Mouse (Mus musculus): ENCODE measurements around the gene Cdyl2. TPM values are rescaled to one million over a fixed set of nuclear protein-coding genes. Genes with fewer than 3 reads are reported as not detected.
A peak's percentile ranks its signal among the peaks of the same experiment; 100 is the strongest.

Gene Cdyl2
- polyA plus RNA-seq, 1 experiment from 2014 or later: 9.7 TPM

- Histone ChIP-seq H3K36me3 (no peaks in the 10 kb centered on the region), H3K9me3 (no peaks in the 10 kb centered on the region), H3K27ac (replicated peaks) (no peak overlapping the region), H3K4me3 (no peak overlapping the region), H3K9ac (no peak overlapping the region), H3K4me1 (replicated peaks) (peaks cover 12% of the 10 kb centered on the region), H3K27me3 (no peaks in the 10 kb centered on the region), H3K4me2 (no peak overlapping the region)
- 92% methylated on average over 8 of the region's 8 CpGs for WGBS
- ATAC-seq (ENCODE audit: low read depth): no peak
Observed at GRCm38 (mm10) chr8:116635972-116636371, 96.8 kb downstream of the Cdyl2 start.

- H3K27me3 ChIP-seq: no peaks in the 10 kb centered on the region
- no peaks in the 10 kb centered on the region for H3K9me3 ChIP-seq
- 95% methylated on average over 13 of the region's 13 CpGs for WGBS
- H3K9ac ChIP-seq: no peak overlapping the region
- H3K4me1 ChIP-seq (replicated peaks): peaks cover 12% of the 10 kb centered on the region
- no peak for ATAC-seq (ENCODE audit: low read depth)
- H3K4me2 ChIP-seq: no peak overlapping the region
- no peaks in the 10 kb centered on the region for H3K36me3 ChIP-seq
- no peak overlapping the region for H3K27ac ChIP-seq (replicated peaks)
- no peak overlapping the region for H3K4me3 ChIP-seq
Observed at GRCm38 (mm10) chr8:116635261-116635660, 97.5 kb downstream of the Cdyl2 start.

GRCm38 (mm10) chr8:116634436-116634835 lies 98.4 kb downstream of the Cdyl2 start:
- H3K27me3 ChIP-seq: no peaks in the 10 kb centered on the region
- H3K36me3 ChIP-seq: no peaks in the 10 kb centered on the region
- ATAC-seq (ENCODE audit: low read depth): no peak
- no peak overlapping the region for H3K27ac ChIP-seq (replicated peaks)
- H3K4me1 ChIP-seq (replicated peaks): peaks cover 12% of the 10 kb centered on the region
- no peak overlapping the region for H3K4me2 ChIP-seq
- 92% methylated on average over 4 of the region's 4 CpGs for WGBS
- H3K9me3 ChIP-seq: no peaks in the 10 kb centered on the region
- H3K4me3 ChIP-seq: no peak overlapping the region
- H3K9ac ChIP-seq: no peak overlapping the region

- no peak for ATAC-seq (ENCODE audit: low read depth)
- Histone ChIP-seq H3K27me3 (no peaks in the 10 kb centered on the region), H3K9ac (no peak overlapping the region), H3K9me3 (no peaks in the 10 kb centered on the region), H3K4me1 (replicated peaks) (peaks cover 8% of the 10 kb centered on the region), H3K4me2 (no peak overlapping the region), H3K27ac (replicated peaks) (no peak overlapping the region), H3K4me3 (no peak overlapping the region), H3K36me3 (no peaks in the 10 kb centered on the region)
- WGBS: 70% methylated on average over 10 of the region's 10 CpGs
Observed at GRCm38 (mm10) chr8:116633470-116634150, 99.2 kb downstream of the Cdyl2 start.

- ATAC-seq (ENCODE audit: low read depth): no peak
- no peaks in the 10 kb centered on the region for H3K27me3 ChIP-seq
Observed at GRCm38 (mm10) chr8:116630066-116630465, 102.7 kb downstream of the Cdyl2 start.

GRCm38 (mm10) chr8:116628975-116629374 lies 103.8 kb downstream of the Cdyl2 start:
- Histone ChIP-seq H3K27ac (replicated peaks) (no peak overlapping the region), H3K9me3 (no peaks in the 10 kb centered on the region), H3K4me1 (replicated peaks) (no peaks in the 10 kb centered on the region), H3K4me2 (no peak overlapping the region), H3K36me3 (peaks cover 1% of the 10 kb centered on the region; the same call in 1 of the 2 replicates), H3K27me3 (no peaks in the 10 kb centered on the region), H3K4me3 (no peak overlapping the region), H3K9ac (no peak overlapping the region)
- 90% methylated on average over 7 of the region's 7 CpGs for WGBS
- no peak for ATAC-seq (ENCODE audit: low read depth)

More at GRCm38 (mm10) chr8:116630066-116630465, 102.7 kb downstream of the Cdyl2 start:
- Histone ChIP-seq H3K4me2 (no peak overlapping the region), H3K4me1 (replicated peaks) (no peaks in the 10 kb centered on the region), H3K4me3 (no peak overlapping the region), H3K36me3 (no peaks in the 10 kb centered on the region), H3K9ac (no peak overlapping the region), H3K9me3 (no peaks in the 10 kb centered on the region), H3K27ac (replicated peaks) (no peak overlapping the region)
- 41% methylated on average over 11 of the region's 11 CpGs for WGBS

- H3K4me3 ChIP-seq: no peak overlapping the region
- H3K27ac ChIP-seq (replicated peaks): no peak overlapping the region
- no peak overlapping the region for H3K4me2 ChIP-seq
- no peak overlapping the region for H3K9ac ChIP-seq
- no peak for ATAC-seq (ENCODE audit: low read depth)
- peaks cover 8% of the 10 kb centered on the region; the same call in 1 of the 2 replicates for H3K36me3 ChIP-seq
- H3K4me1 ChIP-seq (replicated peaks): no peaks in the 10 kb centered on the region
- H3K27me3 ChIP-seq: no peaks in the 10 kb centered on the region
- WGBS: 93% methylated on average over 2 of the region's 2 CpGs
- H3K9me3 ChIP-seq: no peaks in the 10 kb centered on the region
Observed at GRCm38 (mm10) chr8:116627854-116628479, 104.8 kb downstream of the Cdyl2 start.

- Histone ChIP-seq H3K9ac (no peak overlapping the region), H3K9me3 (no peaks in the 10 kb centered on the region), H3K4me2 (no peak overlapping the region), H3K4me3 (no peak overlapping the region), H3K36me3 (peaks cover 8% of the 10 kb centered on the region; the same call in 1 of the 2 replicates), H3K27ac (replicated peaks) (no peak overlapping the region), H3K4me1 (replicated peaks) (peaks cover 36% of the 10 kb centered on the region), H3K27me3 (no peaks in the 10 kb centered on the region)
- ATAC-seq (ENCODE audit: low read depth): no peak
- WGBS: 97% methylated on average over 11 of the region's 11 CpGs
Observed at GRCm38 (mm10) chr8:116623591-116623990, 109.2 kb downstream of the Cdyl2 start.

GRCm38 (mm10) chr8:116622326-116622725 lies 110.5 kb downstream of the Cdyl2 start:
- peaks cover 36% of the 10 kb centered on the region for H3K4me1 ChIP-seq (replicated peaks)
- no peak overlapping the region for H3K4me3 ChIP-seq
- H3K36me3 ChIP-seq: peaks cover 8% of the 10 kb centered on the region; the same call in 1 of the 2 replicates
- H3K4me2 ChIP-seq: no peak overlapping the region
- peak overlapping the region; percentile 23; the same call in 1 of the 2 replicates for H3K27ac ChIP-seq (replicated peaks)
- H3K9me3 ChIP-seq: no peaks in the 10 kb centered on the region
- 85% methylated on average over 9 of the region's 9 CpGs for WGBS
- H3K27me3 ChIP-seq: no peaks in the 10 kb centered on the region
- no peak for ATAC-seq (ENCODE audit: low read depth)
- H3K9ac ChIP-seq: no peak overlapping the region

GRCm38 (mm10) chr8:116621158-116621961 lies 111.4 kb downstream of the Cdyl2 start:
- H3K4me1 ChIP-seq (replicated peaks): peaks cover 36% of the 10 kb centered on the region
- H3K9me3 ChIP-seq: no peaks in the 10 kb centered on the region
- no peak overlapping the region for H3K4me3 ChIP-seq
- H3K4me2 ChIP-seq: no peak overlapping the region
- H3K27ac ChIP-seq (replicated peaks): peak overlapping the region; percentile 23
- WGBS: 53% methylated on average over 21 of the region's 21 CpGs
- peaks cover 8% of the 10 kb centered on the region; the same call in 1 of the 2 replicates for H3K36me3 ChIP-seq
- no peak overlapping the region for H3K9ac ChIP-seq
- ATAC-seq (ENCODE audit: low read depth): peak; percentile 51; the same call in 1 of the 2 replicates
- no peaks in the 10 kb centered on the region for H3K27me3 ChIP-seq

- Histone ChIP-seq H3K4me2 (no peak overlapping the region), H3K27ac (replicated peaks) (no peak overlapping the region), H3K36me3 (peaks cover 8% of the 10 kb centered on the region; the same call in 1 of the 2 replicates), H3K27me3 (no peaks in the 10 kb centered on the region), H3K4me1 (replicated peaks) (peaks cover 44% of the 10 kb centered on the region), H3K9ac (no peak overlapping the region), H3K9me3 (no peaks in the 10 kb centered on the region), H3K4me3 (no peak overlapping the region)
- peak; percentile 54; the same call in 1 of the 2 replicates for ATAC-seq (ENCODE audit: low read depth)
- WGBS: 46% methylated on average over 19 of the region's 19 CpGs
Observed at GRCm38 (mm10) chr8:116619686-116620320, 113.0 kb downstream of the Cdyl2 start.

All from neural tube, embryonic 13.5 days (tissue).